Mouse (Mus musculus) CH12.LX (cell line): ENCODE measurements at regions not wholly inside any gene's neighbourhood (a gene's known extent, or its start where the extent isn't known, plus 50 kb on each side); places are given as distances from the start of the nearest gene placed in this dataset.

ENCODE experiments used
- DNase-seq: peaks from one replicate; pipeline ENCODE4 v3.0.0-alpha.2; 2013; ENCODE audit errors: extremely low read depth
- H3K27ac ChIP-seq: 2 replicates; pipeline ENCODE4 v1.5.1; 2012; ENCODE audit warnings: low read depth, mild to moderate bottlenecking, control low read depth, moderate library complexity; ENCODE audit not compliant: insufficient read depth
- H3K27me3 ChIP-seq: replicated peaks from 2 replicates; pipeline ENCODE3; 2012; ENCODE audit warnings: inconsistent platforms
- H3K36me3 ChIP-seq, 2 experiments: replicated peaks in 1 of 2; 2 replicates each; pipeline versions ENCODE3 to v1.6.1; 2012; ENCODE audit warnings: inconsistent platforms in 1 of 2, low read length in 1 of 2, mild to moderate bottlenecking in 1 of 2, mixed read lengths in 1 of 2, moderate library complexity in 1 of 2; ENCODE audit not compliant: control insufficient read depth in 1 of 2, insufficient read depth in 1 of 2
- H3K4me1 ChIP-seq, 2 experiments: 2 replicates each; pipeline ENCODE4 v1.6.1; 2012; ENCODE audit warnings: inconsistent platforms in 1 of 2, moderate library complexity in 1 of 2; ENCODE audit not compliant: insufficient read depth in 2 of 2, control insufficient read depth in 1 of 2
- H3K4me2 ChIP-seq: 2 replicates; pipeline ENCODE4 v1.6.1; 2012; ENCODE audit warnings: low read depth, mild to moderate bottlenecking, control low read depth; ENCODE audit not compliant: poor library complexity, insufficient read depth, severe bottlenecking
- H3K4me3 ChIP-seq, 3 experiments: fragments of 150-350 bp in 1 of 3; sonication (generic) in 1 of 3; replicated peaks in 1 of 3; 2 replicates each; pipeline versions ENCODE3 to v1.5.1; 2011 to 2012; ENCODE audit warnings: low read depth in 2 of 3, low read length in 2 of 3, mild to moderate bottlenecking in 2 of 3, moderate library complexity in 2 of 3, control low read depth in 1 of 3, improper control_type of control experiment in 1 of 3, inconsistent platforms in 1 of 3, mixed read lengths in 1 of 3; ENCODE audit not compliant: poor library complexity in 1 of 3
- H3K79me2 ChIP-seq: replicated peaks from 2 replicates; pipeline ENCODE4 v1.6.1; 2012; ENCODE audit warnings: mild to moderate bottlenecking, moderate library complexity; ENCODE audit not compliant: control insufficient read depth, poor library complexity, insufficient read depth, severe bottlenecking; ENCODE audit errors: extremely low read depth
- H3K9ac ChIP-seq: 2 replicates; pipeline ENCODE4 v1.6.1; 2012; ENCODE audit warnings: low read depth, mild to moderate bottlenecking, control low read depth, moderate library complexity; ENCODE audit not compliant: insufficient read depth
- H3K9me3 ChIP-seq: replicated peaks from 2 replicates; pipeline ENCODE3; 2012; ENCODE audit warnings: low read length, inconsistent platforms, mixed read lengths
- CHD2 ChIP-seq: IDR thresholded peaks from 2 replicates; pipeline ENCODE4 v1.6.1; 2011; ENCODE audit warnings: low read length, improper control_type of control experiment
- E2F4 ChIP-seq: IDR thresholded peaks from 2 replicates; pipeline ENCODE4 v1.6.1; 2011; ENCODE audit warnings: low read depth, low read length, improper control_type of control experiment; ENCODE audit not compliant: insufficient replicate concordance
- ELF1 ChIP-seq: IDR thresholded peaks from 2 replicates; pipeline ENCODE4 v1.6.1; 2014; ENCODE audit warnings: low read depth, mild to moderate bottlenecking, inconsistent platforms, low read length, improper control_type of control experiment
- EP300 ChIP-seq: IDR thresholded peaks from 2 replicates; pipeline ENCODE4 v1.6.1; 2011; ENCODE audit warnings: low read length, improper control_type of control experiment
- ETS1 ChIP-seq: conservative IDR thresholded peaks from 2 replicates; pipeline ENCODE4 v1.6.1; 2012; ENCODE audit warnings: low read depth, mild to moderate bottlenecking, inconsistent platforms, low read length, improper control_type of control experiment, moderate library complexity
- GABPA ChIP-seq: IDR thresholded peaks from 2 replicates; pipeline ENCODE4 v1.6.1; 2012; ENCODE audit warnings: low read depth, low read length, improper control_type of control experiment, inconsistent platforms; ENCODE audit not compliant: insufficient replicate concordance
- IRF4 ChIP-seq: IDR thresholded peaks from 2 replicates; pipeline ENCODE4 v1.6.1; 2014; ENCODE audit warnings: low read depth, mild to moderate bottlenecking, inconsistent platforms, low read length, improper control_type of control experiment
- JUND ChIP-seq: conservative IDR thresholded peaks from 2 replicates; pipeline ENCODE4 v1.6.1; 2011; ENCODE audit warnings: low read depth, low read length, improper control_type of control experiment
- MAX ChIP-seq: IDR thresholded peaks from 2 replicates; pipeline ENCODE4 v1.6.1; 2011; ENCODE audit warnings: low read length, improper control_type of control experiment
- MYC ChIP-seq: IDR thresholded peaks from 2 replicates; pipeline ENCODE4 v1.6.1; 2011; ENCODE audit warnings: low read depth, mild to moderate bottlenecking, improper control_type of control experiment, low read length
- POLR2AphosphoS2 ChIP-seq: IDR thresholded peaks from 2 replicates; pipeline ENCODE4 v1.6.1; 2011; ENCODE audit warnings: low read depth, low read length, improper control_type of control experiment
- SIN3A ChIP-seq: IDR thresholded peaks from 2 replicates; pipeline ENCODE4 v1.6.1; 2012; ENCODE audit warnings: low read length, improper control_type of control experiment, inconsistent platforms
- TBP ChIP-seq: conservative IDR thresholded peaks from 2 replicates; pipeline ENCODE4 v1.6.1; 2011; ENCODE audit warnings: low read depth, low read length, improper control_type of control experiment
- TCF12 ChIP-seq: IDR thresholded peaks from 2 replicates; pipeline ENCODE4 v1.6.1; 2014; ENCODE audit warnings: low read depth, mild to moderate bottlenecking, inconsistent platforms, low read length, improper control_type of control experiment
- UBTF ChIP-seq: IDR thresholded peaks from 2 replicates; pipeline ENCODE4 v1.6.1; 2012; ENCODE audit warnings: low read depth, mild to moderate bottlenecking, inconsistent platforms, low read length, improper control_type of control experiment, moderate library complexity
- USF1 ChIP-seq: IDR thresholded peaks from 2 replicates; pipeline ENCODE4 v1.6.1; 2014; ENCODE audit warnings: low read depth, mild to moderate bottlenecking, inconsistent platforms, low read length, improper control_type of control experiment
- ZC3H11A ChIP-seq: IDR thresholded peaks from 2 replicates; pipeline ENCODE4 v1.6.1; 2012; ENCODE audit warnings: low read depth, mild to moderate bottlenecking, inconsistent platforms, low read length, improper control_type of control experiment
- ZKSCAN1 ChIP-seq: IDR thresholded peaks from 2 replicates; pipeline ENCODE4 v1.6.1; 2012; ENCODE audit warnings: low read depth, inconsistent platforms, low read length, improper control_type of control experiment, borderline replicate concordance
- ZMIZ1 ChIP-seq: IDR thresholded peaks from 2 replicates; pipeline ENCODE4 v1.6.1; 2012; ENCODE audit warnings: low read depth, mild to moderate bottlenecking, inconsistent platforms, low read length, improper control_type of control experiment
- dilution Hi-C: fragments of 300-500 bp; cut with MboI; formaldehyde crosslinking; loops from 2 replicates; pipeline ENCODE4 v1.14.3; 2020; ENCODE audit warnings: low sequenced_read_pairs; ENCODE audit not compliant: extremely low pct_unique_long_range_greater_than_20kb, extremely low pct_ligation_motif_present
- in situ Hi-C: fragments of 300-500 bp; cut with MboI; formaldehyde crosslinking; loops from 3 replicates; pipeline ENCODE4 v1.14.3; 2019; ENCODE audit warnings: low sequenced_read_pairs, low pct_ligation_motif_present, low pct_unique_long_range_greater_than_20kb, mixed read lengths

GRCm38 (mm10) chr10:36379351-36380302 lies 127.0 kb upstream of the Hs3st5 start:
- no peak overlapping the region for H3K27ac ChIP-seq
- H3K4me1 ChIP-seq: no peaks in the 10 kb centered on the region
- H3K36me3 ChIP-seq: no peaks in the 10 kb centered on the region
- DNase-seq: no peak
- H3K4me3 ChIP-seq: no peak overlapping the region
- TF ChIP-seq ZC3H11A (no peak), ELF1 (no peak), EP300 (no peak), MAX (no peak), USF1 (no peak), ZKSCAN1 (no peak), TBP (no peak), JUND (no peak), TCF12 (no peak), ETS1 (no peak), UBTF (no peak), MYC (no peak), E2F4 (no peak), POLR2AphosphoS2 (no peak), ZMIZ1 (no peak), CHD2 (no peak), IRF4 (no peak), SIN3A (no peak)
- H3K9me3 ChIP-seq: no peaks in the 10 kb centered on the region
- H3K79me2 ChIP-seq: no peaks in the 10 kb centered on the region
- H3K27me3 ChIP-seq: no peaks in the 10 kb centered on the region
- H3K9ac ChIP-seq: no peak overlapping the region
- dilution Hi-C loops (no loop called here), in situ Hi-C loops (no loop called here)
- H3K4me2 ChIP-seq: no peak overlapping the region

DNA sequence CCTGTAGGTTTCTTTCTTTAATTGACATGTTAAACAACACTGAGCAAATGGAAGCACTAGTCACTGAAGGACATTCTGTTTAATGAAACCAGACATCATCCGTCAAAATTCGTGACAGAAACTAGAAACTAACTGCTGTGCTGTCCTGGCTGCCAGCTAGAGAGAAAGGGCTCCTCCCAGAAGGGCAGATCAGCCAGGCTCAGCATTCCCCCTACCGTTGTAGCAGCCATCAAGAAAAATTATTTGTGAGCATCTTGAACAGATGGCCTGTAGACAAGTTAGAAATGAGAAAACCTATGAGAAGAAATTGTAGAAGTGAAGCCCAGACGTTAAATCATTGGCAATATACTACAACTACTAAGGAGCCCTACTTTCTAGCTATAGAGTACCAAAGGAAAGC lies 123.3 kb upstream of the Hs3st5 start:
- Histone ChIP-seq H3K4me1 (no peaks in the 10 kb centered on the region), H3K9me3 (no peaks in the 10 kb centered on the region), H3K4me2 (no peak overlapping the region), H3K36me3 (no peaks in the 10 kb centered on the region), H3K27me3 (no peaks in the 10 kb centered on the region), H3K27ac (no peak overlapping the region), H3K9ac (no peak overlapping the region), H3K4me3 (no peak overlapping the region), H3K79me2 (no peaks in the 10 kb centered on the region)
- no peak for TF ChIP-seq GABPA
- no peak for TF ChIP-seq ELF1
- no peak for DNase-seq
- in situ Hi-C loops (no loop called here), dilution Hi-C loops (no loop called here)
